Mouse (Mus musculus): ENCODE results near the gene Ntng1. TPM values are rescaled to one million over a fixed set of nuclear protein-coding genes. Genes with fewer than 3 reads are reported as not detected.

The Ntng1 gene
- polyA plus RNA-seq, 1 experiment from 2014 or later = 1.2 TPM

DNA sequence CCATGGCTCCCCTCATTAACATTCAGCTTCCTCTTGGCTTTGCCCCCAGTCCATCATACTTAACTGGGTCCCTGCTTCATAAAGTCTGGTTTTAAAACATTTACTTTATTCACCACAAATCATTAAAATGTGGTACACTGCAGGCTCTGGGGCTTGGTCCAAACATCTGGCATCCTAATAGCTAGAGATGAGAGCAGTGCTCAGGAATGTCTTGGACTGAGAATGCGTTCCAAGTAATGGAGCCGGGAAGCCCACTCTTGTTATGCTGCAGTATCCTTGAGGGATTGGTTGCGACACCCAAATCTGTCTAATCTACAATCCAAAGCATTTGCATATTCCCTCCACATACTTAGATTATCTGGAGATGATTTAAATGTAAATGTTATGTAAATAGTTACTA is 207.5 kb downstream of the Ntng1 start:
- Histone ChIP-seq H3K9ac (ENCODE audit: low read length) (no peak overlapping the region), H3K36me3 (ENCODE audit: control insufficient read depth, insufficient read depth, low read length) (no peaks in the 10 kb centered on the region), H3K27me3 (ENCODE audit: control insufficient read depth, insufficient read depth, low read length) (no peaks in the 10 kb centered on the region), H3K4me1 (replicated peaks; ENCODE audit: control insufficient read depth, insufficient read depth) (no peaks in the 10 kb centered on the region), H3K9me3 (ENCODE audit: control insufficient read depth, low read length) (no peaks in the 10 kb centered on the region), H3K4me3 (ENCODE audit: low read depth, low read length) (no peak overlapping the region), H3K27ac (replicated peaks) (no peak overlapping the region), H3K4me2 (replicated peaks; ENCODE audit: low read depth) (no peak overlapping the region)
- ATAC-seq (ENCODE audit: low FRiP score, low TSS enrichment) (no peak; the same call in 1 of the 2 replicates), DNase-seq (ENCODE audit: low spot score) (no peak)
- 44% methylated on average over 3 of the region's 3 CpGs for WGBS
- no peak for TF ChIP-seq CTCF (IDR thresholded peaks at IDR 0.05; ENCODE audit: low read depth)
- no peak for TF ChIP-seq EP300 (optimal IDR thresholded peaks at IDR 0.05)

DNA sequence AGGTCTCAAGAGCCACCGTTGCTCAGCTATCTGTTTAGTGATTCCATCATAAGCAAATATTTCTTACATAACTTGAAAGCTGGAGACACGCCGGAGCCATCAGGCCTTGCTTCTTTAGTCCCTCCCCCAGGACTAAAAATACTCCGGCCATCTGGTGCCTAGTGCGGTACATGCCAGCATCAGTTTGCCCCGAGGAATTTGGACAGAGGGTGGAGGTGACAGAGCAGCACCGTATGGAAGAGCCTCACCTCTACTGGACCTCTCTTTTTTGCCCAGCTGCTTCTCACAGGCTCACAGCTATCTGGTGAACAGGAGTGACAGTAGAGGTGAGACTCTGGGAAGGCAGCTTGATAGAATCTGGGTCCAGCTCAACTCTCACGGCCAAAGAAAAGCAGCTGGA is 211.6 kb downstream of the Ntng1 start:
- no peaks in the 10 kb centered on the region for H3K9me3 ChIP-seq (ENCODE audit: control insufficient read depth, low read length)
- no peak overlapping the region for H3K4me2 ChIP-seq (replicated peaks; ENCODE audit: low read depth)
- H3K4me1 ChIP-seq (replicated peaks; ENCODE audit: control insufficient read depth, insufficient read depth) = no peaks in the 10 kb centered on the region
- H3K9ac ChIP-seq (ENCODE audit: low read length) = no peak overlapping the region
- H3K27ac ChIP-seq (replicated peaks) = no peak overlapping the region
- 67% methylated on average over 8 of the region's 8 CpGs for WGBS
- H3K4me3 ChIP-seq (ENCODE audit: low read depth, low read length) = no peak overlapping the region
- H3K27me3 ChIP-seq (ENCODE audit: control insufficient read depth, insufficient read depth, low read length) = no peaks in the 10 kb centered on the region
- no peak for ATAC-seq (ENCODE audit: low FRiP score, low TSS enrichment)
- no peaks in the 10 kb centered on the region for H3K36me3 ChIP-seq (ENCODE audit: control insufficient read depth, insufficient read depth, low read length)
- DNase-seq (ENCODE audit: low spot score) = no peak
- TF ChIP-seq EP300 (optimal IDR thresholded peaks at IDR 0.05) = no peak
- no peak for TF ChIP-seq CTCF (IDR thresholded peaks at IDR 0.05; ENCODE audit: low read depth)

DNA sequence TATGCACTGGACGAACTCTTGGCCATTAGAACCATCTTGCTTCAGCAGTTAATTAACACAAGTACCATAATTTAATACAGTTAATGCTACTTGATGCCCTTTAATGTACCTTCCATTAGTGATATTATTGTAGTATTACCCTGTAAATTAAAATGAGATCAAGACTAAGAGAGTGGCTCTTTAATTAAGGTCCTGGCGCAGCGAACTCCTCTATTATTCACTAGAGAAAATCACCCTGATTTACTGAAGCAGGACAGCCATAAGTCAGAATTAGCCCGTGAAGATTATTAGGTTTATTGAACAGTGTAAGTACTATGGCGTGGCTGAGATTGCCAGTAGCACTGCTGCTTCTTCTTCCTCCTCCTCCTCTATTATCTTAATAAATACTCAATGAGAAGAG is 212.8 kb downstream of the Ntng1 start:
- H3K36me3 ChIP-seq (ENCODE audit: control insufficient read depth, insufficient read depth, low read length) = no peaks in the 10 kb centered on the region
- H3K27me3 ChIP-seq (ENCODE audit: control insufficient read depth, insufficient read depth, low read length) = no peaks in the 10 kb centered on the region
- WGBS = 87% methylated on average over 5 of the region's 5 CpGs
- H3K9ac ChIP-seq (ENCODE audit: low read length) = no peak overlapping the region
- DNase-seq (ENCODE audit: low spot score) (no peak), ATAC-seq (ENCODE audit: low FRiP score, low TSS enrichment) (no peak)
- no peak overlapping the region for H3K4me3 ChIP-seq (ENCODE audit: low read depth, low read length)
- no peak for TF ChIP-seq CTCF (IDR thresholded peaks at IDR 0.05; ENCODE audit: low read depth)
- no peak for TF ChIP-seq EP300 (optimal IDR thresholded peaks at IDR 0.05)
- no peak overlapping the region for H3K27ac ChIP-seq (replicated peaks)
- H3K4me1 ChIP-seq (replicated peaks; ENCODE audit: control insufficient read depth, insufficient read depth) = no peaks in the 10 kb centered on the region
- H3K9me3 ChIP-seq (ENCODE audit: control insufficient read depth, low read length) = no peaks in the 10 kb centered on the region
- H3K4me2 ChIP-seq (replicated peaks; ENCODE audit: low read depth) = no peak overlapping the region

DNA sequence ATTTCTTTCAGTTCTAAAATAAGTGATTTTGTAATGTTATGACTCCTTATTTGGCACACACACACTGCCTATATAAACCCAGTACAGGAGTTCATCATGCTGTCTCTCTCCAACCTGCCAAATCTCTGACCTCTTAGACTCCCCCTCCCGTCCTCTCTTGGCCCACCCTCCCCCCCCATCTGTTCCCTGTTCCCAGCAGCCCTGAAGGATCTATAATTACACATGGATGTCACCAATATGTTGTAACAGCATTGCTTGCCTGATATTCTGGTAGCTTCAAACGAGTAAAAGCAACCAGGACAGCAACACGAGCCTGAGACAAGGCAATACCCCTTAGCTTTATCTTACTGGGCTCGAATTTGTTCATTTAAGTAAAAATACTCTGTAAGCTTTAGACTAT is 220.0 kb downstream of the Ntng1 start:
- Histone ChIP-seq H3K27ac (replicated peaks) (no peak overlapping the region), H3K4me3 (ENCODE audit: low read depth, low read length) (no peak overlapping the region), H3K4me2 (replicated peaks; ENCODE audit: low read depth) (no peak overlapping the region), H3K4me1 (replicated peaks; ENCODE audit: control insufficient read depth, insufficient read depth) (no peaks in the 10 kb centered on the region), H3K27me3 (ENCODE audit: control insufficient read depth, insufficient read depth, low read length) (no peaks in the 10 kb centered on the region), H3K9ac (ENCODE audit: low read length) (no peak overlapping the region), H3K36me3 (ENCODE audit: control insufficient read depth, insufficient read depth, low read length) (no peaks in the 10 kb centered on the region), H3K9me3 (ENCODE audit: control insufficient read depth, low read length) (no peaks in the 10 kb centered on the region)
- 57% methylated on average over 4 of the region's 4 CpGs for WGBS
- no peak for ATAC-seq (ENCODE audit: low FRiP score, low TSS enrichment)
- TF ChIP-seq EP300 (optimal IDR thresholded peaks at IDR 0.05) (no peak), CTCF (IDR thresholded peaks at IDR 0.05; ENCODE audit: low read depth) (no peak)
- DNase-seq (ENCODE audit: low spot score) = no peak

DNA sequence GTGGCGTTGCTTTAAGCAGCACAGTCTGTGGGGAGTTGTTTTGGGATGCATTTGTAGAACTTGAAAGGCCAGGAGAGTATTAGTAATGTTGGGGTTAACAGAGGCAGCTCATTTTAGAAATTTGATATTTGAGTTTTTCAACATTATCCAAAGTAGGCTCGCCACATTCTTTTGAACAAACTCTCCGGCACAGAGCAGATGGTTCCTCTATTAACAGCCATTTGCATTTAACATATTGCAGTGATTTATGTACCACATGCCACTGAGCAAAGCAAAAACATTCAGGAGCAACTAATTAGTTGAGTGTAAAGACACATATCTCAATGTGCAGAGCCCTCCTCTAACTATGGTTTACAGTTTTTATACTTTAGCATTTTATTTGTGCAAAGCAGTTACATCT is 224.8 kb downstream of the Ntng1 start:
- no peak for TF ChIP-seq EP300 (optimal IDR thresholded peaks at IDR 0.05)
- no peak for TF ChIP-seq CTCF (IDR thresholded peaks at IDR 0.05; ENCODE audit: low read depth)
- Histone ChIP-seq H3K36me3 (ENCODE audit: control insufficient read depth, insufficient read depth, low read length) (no peaks in the 10 kb centered on the region), H3K9me3 (ENCODE audit: control insufficient read depth, low read length) (no peaks in the 10 kb centered on the region), H3K4me3 (ENCODE audit: low read depth, low read length) (no peak overlapping the region), H3K4me1 (replicated peaks; ENCODE audit: control insufficient read depth, insufficient read depth) (no peaks in the 10 kb centered on the region), H3K27ac (replicated peaks) (no peak overlapping the region), H3K27me3 (ENCODE audit: control insufficient read depth, insufficient read depth, low read length) (no peaks in the 10 kb centered on the region), H3K4me2 (replicated peaks; ENCODE audit: low read depth) (no peak overlapping the region), H3K9ac (ENCODE audit: low read length) (no peak overlapping the region)
- 50% methylated on average over 3 of the region's 3 CpGs for WGBS
- ATAC-seq (ENCODE audit: low FRiP score, low TSS enrichment) (no peak), DNase-seq (ENCODE audit: low spot score) (no peak)

DNA sequence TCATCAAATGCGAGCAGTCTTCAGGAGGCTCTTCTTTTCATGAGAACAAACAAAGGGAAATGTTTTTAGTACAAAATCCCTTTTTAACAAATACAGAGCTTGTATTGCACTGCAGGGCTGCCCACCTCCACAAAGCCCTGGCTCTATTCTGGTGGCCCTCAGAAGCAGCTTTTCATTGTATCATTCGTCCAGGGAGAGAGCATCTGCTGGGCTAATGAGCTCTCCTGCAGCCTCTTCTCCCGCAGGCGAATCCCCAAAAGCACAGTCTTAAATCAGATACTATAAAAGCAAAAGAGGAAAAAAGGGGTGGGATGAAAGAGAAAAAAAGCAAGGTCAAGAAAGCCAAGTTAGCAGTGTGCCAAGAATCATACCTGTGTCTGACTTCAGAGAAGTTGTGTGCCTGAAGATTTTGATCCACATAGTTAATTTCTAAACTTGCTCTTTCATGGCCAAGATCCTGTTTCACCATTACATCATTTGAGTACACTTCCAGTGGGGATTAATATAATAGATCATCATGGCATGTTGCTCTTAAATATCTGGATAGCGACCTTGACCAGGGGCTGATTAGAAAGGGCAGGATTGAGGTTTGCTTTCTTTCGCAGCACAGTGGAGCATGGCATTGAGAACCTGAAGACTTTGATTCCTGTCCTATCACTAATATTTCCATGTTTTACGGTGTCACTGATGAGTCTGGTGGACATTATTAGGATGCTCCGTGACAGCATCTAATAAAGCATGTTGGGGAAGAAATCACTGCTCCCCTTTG is 225.7 kb downstream of the Ntng1 start:
- Histone ChIP-seq H3K4me2 (replicated peaks; ENCODE audit: low read depth) (no peak overlapping the region), H3K4me3 (ENCODE audit: low read depth, low read length) (no peak overlapping the region), H3K27me3 (ENCODE audit: control insufficient read depth, insufficient read depth, low read length) (no peaks in the 10 kb centered on the region), H3K9me3 (ENCODE audit: control insufficient read depth, low read length) (no peaks in the 10 kb centered on the region), H3K36me3 (ENCODE audit: control insufficient read depth, insufficient read depth, low read length) (no peaks in the 10 kb centered on the region), H3K27ac (replicated peaks) (no peak overlapping the region), H3K9ac (ENCODE audit: low read length) (no peak overlapping the region), H3K4me1 (replicated peaks; ENCODE audit: control insufficient read depth, insufficient read depth) (no peaks in the 10 kb centered on the region)
- no peak for TF ChIP-seq EP300 (optimal IDR thresholded peaks at IDR 0.05)
- no peak for TF ChIP-seq CTCF (IDR thresholded peaks at IDR 0.05; ENCODE audit: low read depth)
- DNase-seq (ENCODE audit: low spot score) (no peak), ATAC-seq (ENCODE audit: low FRiP score, low TSS enrichment) (no peak)
- WGBS = 70% methylated on average over 8 of the region's 8 CpGs

Measured in stomach, postnatal 0 days (tissue).